Mouse (Mus musculus): ENCODE measurements around the gene Foxr1.

- TF ChIP-seq GATA1 (IDR thresholded peaks at IDR 0.05; ENCODE audit: low read length) (no peak), TAL1 (IDR thresholded peaks at IDR 0.05; ENCODE audit: low read length) (no peak)
These were observed 17.4 kb downstream of the Foxr1 start for GRCm38 (mm10) chr9:44423576-44423975.

Measured in erythroblast, embryonic 14.5 days (primary cell).